Mouse (Mus musculus) lung, adult 2 months (tissue): ENCODE data around the gene Mrpl14. TPM values are rescaled to one million over a fixed set of nuclear protein-coding genes. Genes with fewer than 3 reads are reported as not detected.

Experiments used
- DNase-seq: peaks from one replicate; pipeline ENCODE4 v3.0.0; 2022
- H3K4me1 ChIP-seq: fragments of 200-500 bp; 2 replicates; pipeline ENCODE4 v1.6.1; 2011; ENCODE audit warnings: low read length; ENCODE audit not compliant: control insufficient read depth, insufficient read depth
- H3K4me3 ChIP-seq: fragments of 200-500 bp; replicated peaks from 2 replicates; pipeline ENCODE3; 2011; ENCODE audit warnings: low read depth, mild to moderate bottlenecking, control low read depth, low read length; ENCODE audit errors: extremely low read depth
- CTCF ChIP-seq: fragments of 200-500 bp; IDR thresholded peaks from 2 replicates; pipeline ENCODE4 v1.5.1; 2011; ENCODE audit warnings: mild to moderate bottlenecking, low read length, control low read depth; ENCODE audit not compliant: insufficient read depth
- POLR2A ChIP-seq: fragments of 200-500 bp; IDR thresholded peaks from 2 replicates; pipeline ENCODE4 v1.6.1; 2011; ENCODE audit warnings: low read depth, mild to moderate bottlenecking, control low read depth, low read length, borderline replicate concordance; ENCODE audit errors: extremely low read depth
- WGBS: fragments of 180-500 bp; shearing (Covaris S2); methylation state at CpG from one replicate; pipeline ENCODE4 v1.1.7; 2018; 5-methylcytosine and 5-hydroxymethylcytosine counted together
- polyA plus RNA-seq: library from polyadenylated mRNA; depleted of rRNA; stranded (reverse); fragments of >200 nt; gene quantifications from 2 replicates; pipeline ENCODE4 v1.2.3, GENCODE M21; 2012

Gene Mrpl14
- polyA plus RNA-seq, 1 experiment, result 131 TPM

GRCm38 (mm10) chr17:45731172-45731864, 45.2 kb downstream of the Mrpl14 start:
- DNase-seq, result peak; percentile 85

GRCm38 (mm10) chr17:45733038-45733734, 47.1 kb downstream of the Mrpl14 start:
- no peak for DNase-seq
- TF ChIP-seq CTCF (no peak), POLR2A (no peak)
- Histone ChIP-seq H3K4me3 (no peak overlapping the region), H3K4me1 (peaks cover 11% of the 10 kb centered on the region)
- 77% methylated on average over 19 of the region's 19 CpGs for WGBS

More at GRCm38 (mm10) chr17:45731172-45731864, 45.2 kb downstream of the Mrpl14 start:
- H3K4me3 ChIP-seq, result no peak overlapping the region
- H3K4me1 ChIP-seq, result peaks cover 11% of the 10 kb centered on the region
- WGBS, result 28% methylated on average over 9 of the region's 9 CpGs
- peak; percentile 89 for TF ChIP-seq CTCF
- TF ChIP-seq POLR2A, result no peak

DNA sequence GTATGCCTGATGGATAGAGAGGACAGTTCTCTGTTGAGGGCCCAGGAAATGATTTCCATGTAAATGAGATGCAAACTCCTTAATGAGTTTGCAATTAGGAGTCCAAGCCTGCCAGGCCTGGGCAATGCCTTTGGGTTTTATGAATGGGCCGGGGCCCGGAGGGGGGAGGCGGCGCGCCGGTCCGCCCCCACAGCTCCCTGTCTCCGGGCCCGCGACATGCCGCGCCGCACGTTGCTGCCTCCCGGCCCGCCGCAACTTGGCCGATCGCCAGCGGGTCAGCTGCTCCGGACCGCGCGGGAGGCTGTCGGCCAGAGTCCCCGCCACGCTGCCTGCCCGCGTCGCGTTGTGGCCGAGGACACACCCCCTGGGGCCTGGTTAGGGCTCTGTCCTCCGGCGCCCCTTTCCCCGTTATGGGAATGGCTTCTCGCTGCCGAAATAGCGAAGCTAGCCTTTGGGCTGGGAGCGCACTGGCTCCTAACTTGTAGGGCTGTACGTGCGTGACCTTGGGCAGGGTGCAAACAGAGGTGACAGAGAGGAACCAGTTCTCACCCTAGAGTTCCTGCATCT, 47.7 kb downstream of the Mrpl14 start, which contains the start of gene 1600014C23Rik:
Gene 1600014C23Rik (minus strand): TSS at position 110 of the 567 bp plus-strand sequence.
- Histone ChIP-seq H3K4me1 (peaks cover 11% of the 10 kb centered on the region), H3K4me3 (no peak within 1 kb of the TSS)
- peak; percentile 39 for DNase-seq
- 7% methylated on average over 41 of the region's 41 CpGs for WGBS
- TF ChIP-seq CTCF (no peak), POLR2A (no peak)

DNA sequence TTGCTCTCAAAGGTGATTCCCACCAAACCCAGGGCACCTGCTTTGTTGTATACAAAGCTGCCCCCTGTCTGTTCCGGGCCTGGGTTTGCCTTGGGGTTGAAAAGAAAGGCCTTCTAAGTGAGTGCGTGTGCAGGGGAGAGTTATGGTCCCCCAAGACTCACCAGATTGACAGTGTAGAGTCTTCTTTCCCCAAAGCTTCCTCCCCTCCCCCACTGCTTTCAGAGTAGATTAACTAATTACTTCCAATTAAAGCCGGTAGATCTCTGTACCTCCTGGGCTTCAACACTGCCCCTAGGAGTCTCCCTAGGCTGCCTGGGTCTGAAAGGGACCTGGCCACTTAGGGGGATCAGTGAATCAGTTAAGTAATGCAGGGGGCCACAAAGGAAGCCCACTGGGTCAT, 48.2 kb downstream of the Mrpl14 start:
- WGBS, result 74% methylated on average over 3 of the region's 3 CpGs

GRCm38 (mm10) chr17:45734881-45735280, 48.8 kb downstream of the Mrpl14 start:
- no peak for DNase-seq
- 75% methylated on average over 4 of the region's 4 CpGs for WGBS
- Histone ChIP-seq H3K4me3 (no peak overlapping the region), H3K4me1 (peaks cover 11% of the 10 kb centered on the region)
- TF ChIP-seq CTCF (no peak), POLR2A (no peak)

More for the DNA sequence above, 48.2 kb downstream of the Mrpl14 start:
- Histone ChIP-seq H3K4me3 (no peak overlapping the region), H3K4me1 (peaks cover 11% of the 10 kb centered on the region)
- no peak for TF ChIP-seq POLR2A
- no peak for TF ChIP-seq CTCF
- DNase-seq, result no peak

DNA sequence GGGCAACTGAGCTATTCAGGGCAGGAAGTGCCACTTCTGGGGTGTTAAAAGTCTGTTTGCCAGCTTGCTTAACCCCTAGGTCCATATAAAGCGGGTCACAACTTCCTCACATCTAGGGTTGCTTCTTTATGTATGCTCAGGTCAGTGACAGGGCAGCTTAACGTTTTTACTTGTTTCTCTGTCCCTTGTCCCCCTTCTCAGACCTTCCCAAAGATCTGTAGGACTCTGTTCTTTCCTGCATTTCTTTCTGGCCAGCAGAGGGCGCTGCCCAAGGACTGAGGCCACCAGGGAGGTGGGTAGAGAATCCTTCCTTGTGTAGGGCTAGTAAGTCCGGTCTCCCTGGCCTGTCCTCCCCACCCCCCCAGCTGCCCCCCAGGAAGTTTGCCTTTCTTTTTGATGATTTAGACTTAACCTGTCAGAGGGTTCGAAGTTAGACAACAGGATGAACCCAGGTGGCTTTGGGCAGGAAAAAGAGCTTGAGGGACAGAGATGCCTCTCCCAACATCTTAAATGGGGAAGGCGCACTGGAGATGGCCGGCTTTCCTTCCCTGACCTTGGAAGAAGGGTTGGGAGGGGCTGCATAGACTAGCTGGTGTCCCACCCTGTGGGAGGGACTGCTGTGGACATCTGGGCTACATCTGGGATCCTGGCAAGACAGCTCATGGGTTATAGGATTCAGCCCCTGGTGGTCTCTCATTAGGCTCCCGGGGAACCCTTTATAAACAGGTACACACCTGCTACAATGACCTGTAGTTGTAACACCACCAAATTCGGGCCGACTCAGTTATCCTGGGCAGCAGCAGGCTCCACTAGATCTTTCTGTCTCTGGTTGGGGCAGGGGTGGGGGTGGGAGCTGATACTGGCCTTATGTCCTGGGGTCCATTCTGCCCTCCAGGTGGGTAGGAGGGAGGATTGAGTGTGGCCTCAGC, 49.5 kb downstream of the Mrpl14 start:
- TF ChIP-seq POLR2A (no peak), CTCF (peak; percentile 86)
- peak overlapping the region; percentile 17 for H3K4me3 ChIP-seq
- 9% methylated on average over 10 of the region's 10 CpGs for WGBS
- H3K4me1 ChIP-seq, result peaks cover 11% of the 10 kb centered on the region
- DNase-seq, result peak; percentile 85

DNA sequence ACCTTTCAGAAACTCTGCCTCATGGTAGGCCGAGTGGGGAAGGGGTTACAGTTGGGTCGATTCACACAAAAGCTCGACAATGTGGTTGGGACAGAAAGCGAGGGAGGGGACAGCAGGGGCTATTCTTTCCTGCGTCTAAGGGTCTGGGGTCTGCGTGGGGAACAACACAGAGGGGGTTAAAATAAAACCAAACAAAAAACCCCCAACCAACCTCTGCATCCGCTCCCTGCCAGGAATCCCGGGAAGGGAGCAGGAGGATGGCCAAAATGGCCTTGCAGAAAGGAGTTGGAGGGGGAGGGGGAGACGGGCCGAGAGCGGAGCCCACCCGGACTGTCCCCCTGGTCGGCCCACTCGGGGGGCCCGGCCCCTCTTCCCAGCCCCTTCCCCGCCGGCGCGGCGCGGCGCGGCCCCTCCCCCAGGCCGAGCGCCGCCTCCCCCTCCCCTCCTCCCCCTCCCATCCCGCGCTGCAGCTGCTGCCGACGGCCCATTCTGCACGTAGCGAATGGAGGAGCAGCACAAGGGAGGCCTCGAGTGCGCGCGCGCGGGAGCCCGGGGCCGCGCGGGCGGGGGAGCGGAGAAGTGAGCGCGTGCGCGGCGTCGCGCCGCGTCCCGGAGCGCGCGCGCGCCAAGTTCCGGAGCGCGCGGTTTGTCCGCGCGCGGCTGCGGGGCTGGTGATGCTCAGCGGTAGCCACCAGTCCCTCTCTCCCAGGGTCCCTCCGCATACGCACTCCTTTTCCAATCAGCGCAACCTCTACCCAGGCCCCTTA, 50.4 kb downstream of the Mrpl14 start:
- peak overlapping the region; percentile 64 for H3K4me3 ChIP-seq
- peaks cover 11% of the 10 kb centered on the region for H3K4me1 ChIP-seq
- DNase-seq, result peak; percentile 69
- under 1% methylated on average over 55 of the region's 72 CpGs for WGBS
- TF ChIP-seq CTCF (no peak), POLR2A (0 out of 2 replicates have a peak, but pooled peaks have one; percentile 28)

DNA sequence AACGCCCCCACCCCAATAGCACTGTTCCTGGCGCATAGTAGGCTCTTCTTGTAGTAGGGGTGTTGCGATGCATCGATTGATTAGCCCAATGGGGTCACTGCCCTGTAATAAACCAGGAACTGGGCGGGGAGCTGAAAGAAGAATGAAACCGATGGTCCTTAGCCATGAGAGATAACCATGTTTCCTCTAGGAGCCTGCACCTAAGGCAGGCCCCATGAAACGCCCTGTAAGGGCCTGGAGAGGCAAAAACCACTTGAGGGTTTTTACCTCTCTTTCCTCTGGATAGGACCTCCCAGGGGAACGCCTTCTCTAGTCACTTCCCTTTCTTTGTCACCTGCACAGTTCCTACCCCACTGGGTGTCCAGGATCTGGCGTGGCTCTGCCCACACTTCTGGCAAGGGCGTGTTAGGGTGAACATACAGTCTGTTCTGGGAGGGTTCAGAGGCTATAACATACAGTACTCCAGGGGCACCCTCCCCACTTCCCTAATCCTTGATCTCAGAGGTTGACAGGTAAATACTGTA, 51.0 kb downstream of the Mrpl14 start:
- 20% methylated on average over 10 of the region's 10 CpGs for WGBS
- peak overlapping the region; percentile 64 for H3K4me3 ChIP-seq
- peaks cover 11% of the 10 kb centered on the region for H3K4me1 ChIP-seq
- TF ChIP-seq POLR2A, result no peak
- DNase-seq, result peak; percentile 52
